Mouse (Mus musculus) bone marrow, adult 2 months (tissue): ENCODE data around the gene Klk5.

Source experiments
- CTCF ChIP-seq: fragments of 200-500 bp; IDR thresholded peaks from 2 replicates; pipeline ENCODE4 v1.5.1; 2011; ENCODE audit warnings: low read length, control low read depth; ENCODE audit not compliant: control insufficient read depth, insufficient read depth
- POLR2A ChIP-seq: fragments of 200-500 bp; IDR thresholded peaks from 2 replicates; pipeline ENCODE4 v1.6.1; 2011; ENCODE audit warnings: low read depth, mild to moderate bottlenecking, control low read depth, low read length, borderline replicate concordance; ENCODE audit not compliant: control insufficient read depth

GRCm38 (mm10) chr7:43856307-43856706 lies 14.5 kb downstream of the Klk5 start:
- TF ChIP-seq CTCF (no peak), POLR2A (no peak)
